Mouse (Mus musculus): ENCODE data around the gene Synj2. TPM values are rescaled to one million over a fixed set of nuclear protein-coding genes. Genes with fewer than 3 reads are reported as not detected.
A peak's percentile ranks its signal among the peaks of the same experiment; 100 is the strongest.

Gene Synj2
- total RNA-seq, 2 experiments from 2014 or later = 30.0 to 31.4 TPM

GRCm38 (mm10) chr17:5976221-5977055, 35.4 kb downstream of the Synj2 start:
- no peak for DNase-seq

GRCm38 (mm10) chr17:5977056-5977920, 36.2 kb downstream of the Synj2 start:
- DNase-seq = peak; percentile 29

GRCm38 (mm10) chr17:5977921-5978504, 36.9 kb downstream of the Synj2 start:
- no peak for DNase-seq

DNA sequence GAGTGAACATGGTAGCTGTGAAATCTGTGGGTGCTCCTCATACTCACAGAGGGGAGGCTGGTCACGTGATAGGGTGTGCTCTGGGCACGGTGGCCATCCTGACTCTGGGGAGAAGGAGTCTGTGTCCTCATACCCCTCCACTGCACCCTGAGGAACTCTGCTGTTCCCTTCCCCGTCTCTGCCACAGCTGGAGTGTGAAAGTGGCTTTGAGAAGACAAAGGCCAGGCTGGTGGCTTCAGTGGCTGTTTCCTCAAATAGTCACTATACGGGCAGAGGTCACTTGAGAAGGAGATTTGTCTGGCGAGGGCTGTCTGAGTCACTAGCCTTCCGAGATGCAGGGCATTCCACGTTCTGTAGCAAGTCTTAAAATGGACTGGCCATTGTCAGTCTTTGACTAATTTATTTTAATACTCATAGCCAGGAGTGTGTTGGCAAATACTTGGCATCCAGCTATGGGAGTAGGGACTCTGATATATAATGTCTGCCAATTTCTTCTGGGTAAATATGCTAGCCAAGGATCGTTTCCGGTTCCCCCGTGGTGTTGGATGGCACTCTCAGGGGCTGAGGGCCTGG, 37.5 kb downstream of the Synj2 start:
- no peak for DNase-seq

DNA sequence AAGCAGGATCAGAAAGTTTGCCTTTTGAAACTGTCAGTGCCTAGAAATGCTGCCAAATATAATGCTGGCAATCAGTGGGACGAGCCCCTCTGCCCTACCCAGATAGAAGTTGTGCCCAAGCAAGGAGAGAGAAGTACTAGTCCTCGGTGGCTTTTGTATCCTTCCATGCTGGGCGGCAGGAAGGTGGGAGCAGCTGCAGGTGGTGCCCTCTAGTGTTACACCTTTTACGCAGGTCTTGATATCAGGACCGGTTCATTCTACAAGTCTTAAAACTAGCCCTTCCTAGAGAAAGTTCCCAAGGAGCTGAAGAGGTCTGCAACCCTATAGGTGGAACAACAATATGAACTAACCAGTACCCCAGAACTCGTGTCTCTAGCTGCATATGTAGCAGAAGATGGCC, 39.8 kb downstream of the Synj2 start:
- no peak for DNase-seq

GRCm38 (mm10) chr17:5983150-5983549, 42.1 kb downstream of the Synj2 start:
- no peak for DNase-seq

GRCm38 (mm10) chr17:5983901-5984300, 42.8 kb downstream of the Synj2 start:
- no peak for DNase-seq

DNA sequence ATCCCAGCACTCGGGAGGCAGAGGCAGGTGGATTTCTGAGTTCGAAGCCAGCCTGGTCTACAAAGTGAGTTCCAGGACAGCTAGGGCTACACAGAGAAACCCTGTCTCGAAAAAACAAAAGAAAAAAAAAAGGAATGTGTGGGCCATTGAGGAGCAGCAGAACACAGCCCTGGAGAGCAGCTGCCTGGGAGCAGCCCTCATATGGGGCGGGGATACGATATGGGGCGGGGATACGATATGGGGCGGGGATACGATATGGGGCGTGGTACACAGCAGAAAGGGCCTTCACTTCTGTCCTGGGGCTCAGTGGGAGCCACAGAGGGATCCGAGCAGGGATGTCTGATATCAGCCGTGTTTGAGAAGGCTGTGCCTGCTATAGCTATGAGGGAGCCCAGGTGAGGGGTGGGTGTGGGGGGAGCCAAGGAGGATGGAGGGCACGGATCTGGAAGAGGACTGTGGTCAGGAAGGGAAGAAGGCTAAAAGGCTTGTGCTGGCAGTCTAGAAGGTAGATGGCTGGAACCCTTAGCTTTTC, 43.7 kb downstream of the Synj2 start:
- no peak for DNase-seq

- DNase-seq = no peak
Measured at GRCm38 (mm10) chr17:5985271-5985670, 44.2 kb downstream of the Synj2 start.

DNA sequence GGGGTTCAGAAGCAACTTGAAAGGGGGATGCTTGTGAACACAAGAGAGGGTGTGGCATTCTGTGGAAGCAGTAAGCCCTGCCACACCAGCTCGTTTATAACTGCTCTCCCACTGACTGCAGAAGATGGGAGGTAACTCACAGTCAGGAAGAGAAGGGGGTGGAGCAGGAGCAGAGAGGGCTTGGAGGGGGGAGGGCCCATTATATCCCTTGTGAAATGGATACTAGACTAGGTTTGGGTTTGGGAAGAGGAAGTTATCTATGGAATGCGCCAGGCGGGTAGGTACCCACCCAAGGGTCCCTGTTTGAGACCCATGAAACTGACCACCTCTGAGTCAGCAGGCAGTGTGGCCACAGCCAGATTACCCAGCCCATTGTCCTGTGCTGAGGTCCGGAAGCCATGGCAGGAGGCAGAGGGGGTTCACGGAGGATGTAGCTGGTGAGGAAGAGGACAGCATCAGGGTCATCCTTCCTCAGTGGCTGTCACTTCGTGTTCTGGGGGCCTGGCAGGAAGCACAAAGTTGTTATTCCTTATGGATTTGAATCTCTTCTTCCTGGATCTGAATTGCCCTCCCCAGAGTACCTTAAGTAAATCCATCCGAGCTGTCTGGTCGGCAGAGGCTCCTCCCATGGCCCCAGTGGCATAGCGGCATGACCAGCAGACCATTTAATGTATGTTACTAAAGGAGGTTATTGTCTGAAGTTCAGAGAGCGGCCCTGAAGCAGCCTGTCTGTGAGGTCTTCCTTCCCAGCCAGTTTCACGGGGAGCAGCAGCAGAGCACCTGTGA, 46.4 kb downstream of the Synj2 start:
- no peak for DNase-seq

DNA sequence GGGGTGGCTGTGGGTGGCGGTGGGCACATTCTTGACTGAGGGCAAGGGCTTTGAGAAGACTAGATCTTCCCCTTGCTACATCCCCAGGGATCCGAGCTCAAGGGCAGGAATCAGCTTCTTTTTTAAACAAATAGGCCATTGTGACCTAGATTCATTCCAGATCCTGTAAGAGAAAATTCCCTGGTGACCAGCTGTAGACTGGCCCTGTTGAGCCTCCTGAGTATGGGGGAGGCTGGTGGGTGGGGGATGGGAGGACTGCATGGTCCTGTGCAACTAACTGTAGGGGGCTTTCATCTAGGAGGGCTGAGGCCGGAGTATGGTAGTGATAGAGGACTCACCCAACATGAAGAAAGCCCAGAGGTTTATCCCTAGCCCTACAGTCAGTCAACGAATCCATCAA, 47.0 kb downstream of the Synj2 start:
- DNase-seq = no peak

- DNase-seq = no peak
Measured at GRCm38 (mm10) chr17:5992866-5993580, 51.9 kb downstream of the Synj2 start.

GRCm38 (mm10) chr17:5993581-5994260, 52.6 kb downstream of the Synj2 start:
- DNase-seq = no peak

GRCm38 (mm10) chr17:5994606-5995005, 53.5 kb downstream of the Synj2 start:
- DNase-seq = no peak

DNA sequence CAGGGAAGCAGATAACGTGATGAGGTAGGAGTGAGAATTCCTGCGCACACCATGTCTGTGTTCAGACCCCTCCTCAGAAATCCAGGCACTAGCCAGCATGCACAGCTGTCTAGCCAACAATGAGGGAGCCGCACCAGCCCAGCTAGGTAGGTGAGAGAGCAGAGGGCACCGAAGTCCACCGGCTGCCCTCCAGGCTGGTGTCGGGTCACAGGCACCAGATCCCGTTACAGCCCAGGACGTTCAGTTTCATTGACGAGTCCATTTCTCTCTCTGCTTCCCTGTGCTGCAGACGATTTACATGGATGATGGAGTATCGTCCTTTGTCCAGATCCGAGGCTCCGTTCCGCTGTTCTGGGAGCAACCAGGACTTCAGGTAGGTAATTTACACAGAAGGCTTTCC, 55.5 kb downstream of the Synj2 start:
- DNase-seq = no peak

GRCm38 (mm10) chr17:5997380-5998234, 56.5 kb downstream of the Synj2 start:
- peak; percentile 65 for DNase-seq

- no peak for DNase-seq
Measured at GRCm38 (mm10) chr17:5998235-5998500, 57.1 kb downstream of the Synj2 start.

DNA sequence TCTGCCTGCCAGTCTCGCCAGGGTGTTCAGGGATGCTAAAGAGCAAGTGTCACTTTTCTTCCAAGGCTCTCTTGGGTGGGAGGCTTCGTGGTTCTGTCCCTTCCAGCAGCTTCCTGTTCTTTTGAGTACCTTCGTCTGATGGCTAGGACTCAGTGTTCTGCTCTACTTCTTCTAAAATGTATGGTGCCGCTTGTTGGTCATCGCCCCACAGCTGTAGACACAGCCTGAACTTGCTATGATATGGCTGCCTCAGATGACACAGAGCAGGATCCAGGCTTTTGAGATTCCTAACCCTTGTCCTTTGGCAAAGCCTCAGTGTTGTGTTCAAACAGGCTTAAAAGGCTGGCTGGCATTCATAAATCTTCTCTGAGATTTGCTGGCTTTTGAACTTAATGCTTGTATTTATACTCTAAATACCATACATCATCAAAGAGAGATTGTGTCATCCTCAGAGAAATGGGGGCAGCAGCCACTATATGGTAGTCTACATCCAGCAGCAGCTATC, 58.0 kb downstream of the Synj2 start:
- DNase-seq = no peak

GRCm38 (mm10) chr17:6000864-6001319, 59.8 kb downstream of the Synj2 start:
- no peak for DNase-seq

Data from gastrocnemius, postnatal 10 days (tissue).